13 mouse cellular contexts compared by ENCODE assay signal in the genomic region with DNA sequence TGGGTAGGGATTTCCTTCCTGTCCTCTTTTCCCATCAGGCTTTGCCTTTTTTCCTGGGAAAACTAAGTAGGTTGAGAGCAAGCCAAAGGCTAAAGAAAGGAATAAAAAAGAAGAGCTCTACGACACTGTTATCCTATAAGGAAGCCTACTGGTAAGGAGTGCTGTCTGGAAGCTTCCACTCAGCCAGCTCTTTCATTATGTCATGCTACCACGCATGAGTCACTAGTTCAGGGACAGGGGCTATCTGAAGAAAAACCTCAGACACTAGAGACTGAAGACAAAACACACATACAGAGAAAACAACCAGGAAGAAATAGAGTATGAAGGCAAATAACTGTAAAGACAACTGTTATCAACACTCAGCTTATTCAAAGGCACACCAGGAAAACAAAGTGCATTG.
"Had no signal": no experiment of that assay in that cellular context is flagged by ENCODE, and none has a peak within 500 bp of the region (broad histone marks: within the 10 kb centered on the region; RNA-seq: fewer than 3 reads in every experiment).

No protein-coding gene starts in this region.

- DNase-seq: lung, adult 18-20 months; lung, embryonic 14.5 days; lung, postnatal 10 days; lung, postnatal 4 days; midbrain, embryonic 14.5 days; retina, postnatal 1 day; right cerebral cortex, adult 18-20 months; right cerebral cortex, postnatal 25 days; right cerebral cortex, postnatal 4 days; spleen, adult 18-20 months; thymus, adult 18-20 months; thymus, postnatal 14 days; thymus, postnatal 36 days had no signal
